Mouse (Mus musculus): ENCODE results near the gene N4bp2l2. TPM values are rescaled to one million over a fixed set of nuclear protein-coding genes. Genes with fewer than 3 reads are reported as not detected.
"Not testable (repeated sequence)": the region's sequence is repeated elsewhere in the genome, so short reads cannot be mapped to it uniquely, and the experiment has no call there.

The N4bp2l2 gene
- polyA plus RNA-seq, 1 experiment from 2014 or later, result 45.0 TPM

DNA sequence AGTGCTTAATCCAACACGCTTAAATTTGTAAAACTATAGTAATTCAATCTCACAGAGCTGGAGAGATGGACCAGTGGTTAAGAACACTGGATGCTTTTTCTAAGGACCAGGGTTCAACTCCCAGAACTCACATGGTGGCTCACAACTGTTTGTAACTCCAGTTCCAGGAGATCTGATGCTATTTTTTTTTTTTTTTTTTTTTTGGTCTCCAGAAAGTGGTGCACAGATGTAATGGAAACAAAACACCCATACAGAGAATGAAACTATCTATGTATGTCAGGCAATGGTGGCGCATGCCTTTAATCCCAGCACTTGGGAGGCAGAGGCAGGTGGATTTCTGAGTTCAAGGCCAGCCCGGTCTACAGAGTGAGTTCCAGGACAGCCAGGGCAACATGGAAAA, 5.7 kb downstream of the N4bp2l2 start:
- H3K9me3 ChIP-seq (ENCODE audit: control insufficient read depth, low read length); DNase-seq (ENCODE audit: low spot score); H3K4me1 ChIP-seq (replicated peaks; ENCODE audit: control insufficient read depth, insufficient read depth, low read length); H3K36me3 ChIP-seq (ENCODE audit: control insufficient read depth, insufficient read depth, low read length); H3K4me3 ChIP-seq (ENCODE audit: low read depth, low read length); ATAC-seq (ENCODE audit: low FRiP score); H3K27ac ChIP-seq (ENCODE audit: low read depth, low read length); H3K27me3 ChIP-seq (ENCODE audit: control insufficient read depth, insufficient read depth, low read length); H3K9ac ChIP-seq (ENCODE audit: low read depth, low read length); H3K4me2 ChIP-seq (replicated peaks; ENCODE audit: low read depth, low read length): not testable (repeated sequence)
- WGBS, result 98% methylated on average over 3 of the region's 3 CpGs

DNA sequence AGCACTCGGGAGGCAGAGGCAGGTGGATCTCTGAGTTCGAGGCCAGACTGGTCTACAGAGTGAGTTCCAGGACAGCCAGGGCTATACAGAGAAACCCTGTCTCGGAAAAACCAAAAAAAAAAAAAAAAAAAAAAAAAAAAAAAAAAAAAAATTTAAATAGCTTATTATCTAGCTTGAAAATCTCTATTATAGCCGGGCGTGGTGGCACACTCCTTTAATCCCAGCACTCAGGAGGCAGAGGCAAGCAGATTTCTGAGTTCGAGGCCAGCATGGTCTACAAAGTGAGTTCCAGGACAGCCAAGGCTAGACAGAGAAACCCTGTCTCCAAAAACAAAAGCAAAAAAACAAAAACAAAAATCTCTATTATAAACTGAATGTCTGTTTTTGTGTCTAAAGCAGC, 6.6 kb downstream of the N4bp2l2 start:
- not testable (repeated sequence) for DNase-seq (ENCODE audit: low spot score); H3K4me3 ChIP-seq (ENCODE audit: low read depth, low read length); ATAC-seq (ENCODE audit: low FRiP score); H3K4me2 ChIP-seq (replicated peaks; ENCODE audit: low read depth, low read length); H3K27me3 ChIP-seq (ENCODE audit: control insufficient read depth, insufficient read depth, low read length); H3K9me3 ChIP-seq (ENCODE audit: control insufficient read depth, low read length); H3K9ac ChIP-seq (ENCODE audit: low read depth, low read length); H3K36me3 ChIP-seq (ENCODE audit: control insufficient read depth, insufficient read depth, low read length); H3K4me1 ChIP-seq (replicated peaks; ENCODE audit: control insufficient read depth, insufficient read depth, low read length); H3K27ac ChIP-seq (ENCODE audit: low read depth, low read length)
- 97% methylated on average over 6 of the region's 6 CpGs for WGBS

DNA sequence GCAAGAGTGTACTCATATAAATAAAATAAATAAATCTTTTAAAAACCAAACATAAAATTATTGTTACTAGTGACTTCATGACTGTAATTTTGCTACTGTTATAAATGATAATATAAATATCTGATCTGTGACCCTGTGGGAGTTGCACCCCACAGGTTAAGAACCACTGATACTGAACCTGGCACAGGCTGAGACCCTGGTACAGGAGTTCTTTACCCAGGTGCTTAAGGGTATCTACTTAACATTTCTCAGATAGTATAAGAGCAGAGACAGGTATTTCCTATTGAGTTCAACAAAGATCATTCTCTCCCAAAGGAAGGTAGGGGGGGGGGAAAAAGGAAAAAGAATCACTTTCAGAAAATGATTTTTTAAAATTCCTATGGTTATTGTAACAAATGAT, 11.4 kb downstream of the N4bp2l2 start:
- Histone ChIP-seq H3K9ac (ENCODE audit: low read depth, low read length) (no peak overlapping the region), H3K4me1 (replicated peaks; ENCODE audit: control insufficient read depth, insufficient read depth, low read length) (no peaks in the 10 kb centered on the region), H3K27ac (ENCODE audit: low read depth, low read length) (no peak overlapping the region), H3K36me3 (ENCODE audit: control insufficient read depth, insufficient read depth, low read length) (no peaks in the 10 kb centered on the region), H3K9me3 (ENCODE audit: control insufficient read depth, low read length) (no peaks in the 10 kb centered on the region), H3K4me2 (replicated peaks; ENCODE audit: low read depth, low read length) (no peak overlapping the region), H3K27me3 (ENCODE audit: control insufficient read depth, insufficient read depth, low read length) (no peaks in the 10 kb centered on the region), H3K4me3 (ENCODE audit: low read depth, low read length) (no peak overlapping the region)
- no peak for ATAC-seq (ENCODE audit: low FRiP score)
- no peak for DNase-seq (ENCODE audit: low spot score)

DNA sequence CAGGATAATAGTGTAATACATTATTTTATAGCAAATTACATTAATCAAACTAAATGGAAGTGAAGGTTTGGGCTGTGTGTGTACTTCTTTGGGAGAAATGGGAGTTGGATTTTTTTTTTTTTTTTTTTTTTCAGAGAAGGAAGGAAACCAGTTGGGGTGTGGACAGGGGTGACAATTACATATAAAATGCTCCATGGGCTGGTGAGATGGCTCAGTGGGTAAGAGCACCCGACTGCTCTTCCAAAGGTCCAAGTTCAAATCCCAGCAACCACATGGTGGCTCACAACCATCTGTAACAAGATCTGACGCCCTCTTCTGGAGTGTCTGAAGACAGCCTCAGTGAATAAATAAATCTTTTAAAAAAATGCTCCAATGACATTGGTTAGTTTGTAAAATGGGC, 13.4 kb downstream of the N4bp2l2 start:
- DNase-seq (ENCODE audit: low spot score) (no peak), ATAC-seq (ENCODE audit: low FRiP score) (no peak)
- Histone ChIP-seq H3K4me2 (replicated peaks; ENCODE audit: low read depth, low read length) (no peak overlapping the region), H3K27ac (ENCODE audit: low read depth, low read length) (no peak overlapping the region), H3K27me3 (ENCODE audit: control insufficient read depth, insufficient read depth, low read length) (no peaks in the 10 kb centered on the region), H3K9ac (ENCODE audit: low read depth, low read length) (no peak overlapping the region), H3K4me1 (replicated peaks; ENCODE audit: control insufficient read depth, insufficient read depth, low read length) (no peaks in the 10 kb centered on the region), H3K36me3 (ENCODE audit: control insufficient read depth, insufficient read depth, low read length) (no peaks in the 10 kb centered on the region), H3K4me3 (ENCODE audit: low read depth, low read length) (no peak overlapping the region), H3K9me3 (ENCODE audit: control insufficient read depth, low read length) (no peaks in the 10 kb centered on the region)
- WGBS, result 89% methylated on average over 2 of the region's 2 CpGs

DNA sequence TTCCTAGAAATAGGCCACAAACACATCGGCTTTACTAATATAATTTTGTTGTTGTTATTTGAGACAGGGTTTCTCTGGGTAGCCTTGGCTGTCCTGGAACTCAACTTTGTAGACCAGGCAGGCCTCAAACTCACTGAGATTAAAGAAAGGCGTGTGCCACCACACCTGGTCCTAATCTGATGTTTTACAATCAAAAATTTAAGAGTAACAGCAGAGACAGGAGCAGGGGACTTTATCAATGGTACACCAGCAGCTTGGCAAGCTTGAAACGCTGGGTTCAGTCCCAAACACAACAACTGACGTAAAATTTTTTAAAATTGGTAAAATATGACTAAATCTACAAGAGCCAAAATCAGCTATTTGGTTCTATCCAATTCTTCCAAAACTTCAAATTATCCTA, 21.1 kb downstream of the N4bp2l2 start:
- ATAC-seq (ENCODE audit: low FRiP score) (no peak), DNase-seq (ENCODE audit: low spot score) (no peak)
- 89% methylated on average over 4 of the region's 4 CpGs for WGBS
- no peak overlapping the region for H3K4me2 ChIP-seq (replicated peaks; ENCODE audit: low read depth, low read length)
- no peaks in the 10 kb centered on the region for H3K27me3 ChIP-seq (ENCODE audit: control insufficient read depth, insufficient read depth, low read length)
- no peaks in the 10 kb centered on the region for H3K4me1 ChIP-seq (replicated peaks; ENCODE audit: control insufficient read depth, insufficient read depth, low read length)
- H3K9ac ChIP-seq (ENCODE audit: low read depth, low read length), result no peak overlapping the region
- H3K4me3 ChIP-seq (ENCODE audit: low read depth, low read length), result no peak overlapping the region
- H3K27ac ChIP-seq (ENCODE audit: low read depth, low read length), result no peak overlapping the region
- H3K36me3 ChIP-seq (ENCODE audit: control insufficient read depth, insufficient read depth, low read length), result no peaks in the 10 kb centered on the region
- H3K9me3 ChIP-seq (ENCODE audit: control insufficient read depth, low read length), result no peaks in the 10 kb centered on the region

DNA sequence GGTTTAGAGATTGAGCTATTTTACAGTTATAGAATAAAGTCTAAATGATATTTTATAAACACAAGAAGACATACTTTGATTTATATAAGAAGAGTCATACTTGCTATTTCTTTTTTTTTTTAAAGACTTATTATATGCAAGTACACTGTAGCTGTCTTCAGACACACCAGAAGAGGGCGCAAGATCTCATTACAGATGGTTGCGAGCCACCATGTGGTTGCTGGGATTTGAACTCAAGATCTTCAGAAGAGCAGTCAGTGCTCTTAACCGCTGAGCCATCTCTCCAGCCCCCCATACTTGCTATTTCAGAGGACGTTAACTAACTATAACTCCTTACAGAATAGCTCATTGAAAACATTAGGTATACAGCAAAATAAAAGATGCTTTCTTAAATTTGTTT, 22.6 kb downstream of the N4bp2l2 start:
- 96% methylated on average over 4 of the region's 4 CpGs for WGBS
- DNase-seq (ENCODE audit: low spot score); H3K9ac ChIP-seq (ENCODE audit: low read depth, low read length); H3K4me2 ChIP-seq (replicated peaks; ENCODE audit: low read depth, low read length); H3K36me3 ChIP-seq (ENCODE audit: control insufficient read depth, insufficient read depth, low read length); H3K4me1 ChIP-seq (replicated peaks; ENCODE audit: control insufficient read depth, insufficient read depth, low read length); H3K27me3 ChIP-seq (ENCODE audit: control insufficient read depth, insufficient read depth, low read length); H3K9me3 ChIP-seq (ENCODE audit: control insufficient read depth, low read length); H3K27ac ChIP-seq (ENCODE audit: low read depth, low read length); H3K4me3 ChIP-seq (ENCODE audit: low read depth, low read length); ATAC-seq (ENCODE audit: low FRiP score): not testable (repeated sequence)

DNA sequence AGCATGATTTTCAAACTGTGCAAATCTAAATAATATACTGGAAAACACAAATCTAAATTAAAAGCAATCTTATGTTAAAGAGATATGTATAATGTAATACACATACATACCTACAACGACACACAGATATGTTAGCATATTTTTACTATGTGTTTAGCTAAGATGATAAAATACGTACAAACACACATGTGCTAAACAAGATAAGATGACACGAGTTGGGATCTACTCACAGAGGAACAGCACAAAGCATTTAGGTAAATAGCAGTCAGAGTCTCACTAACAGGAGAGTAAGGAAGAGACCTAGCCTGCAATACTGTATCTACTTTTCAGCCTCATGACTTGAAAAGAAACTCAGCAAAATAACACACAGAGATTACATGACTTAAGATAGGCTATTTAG, 24.5 kb downstream of the N4bp2l2 start:
- Histone ChIP-seq H3K4me3 (ENCODE audit: low read depth, low read length) (no peak overlapping the region), H3K9ac (ENCODE audit: low read depth, low read length) (no peak overlapping the region), H3K9me3 (ENCODE audit: control insufficient read depth, low read length) (no peaks in the 10 kb centered on the region), H3K4me1 (replicated peaks; ENCODE audit: control insufficient read depth, insufficient read depth, low read length) (no peaks in the 10 kb centered on the region), H3K27ac (ENCODE audit: low read depth, low read length) (no peak overlapping the region), H3K36me3 (ENCODE audit: control insufficient read depth, insufficient read depth, low read length) (no peaks in the 10 kb centered on the region), H3K4me2 (replicated peaks; ENCODE audit: low read depth, low read length) (no peak overlapping the region), H3K27me3 (ENCODE audit: control insufficient read depth, insufficient read depth, low read length) (no peaks in the 10 kb centered on the region)
- no peak for ATAC-seq (ENCODE audit: low FRiP score)
- DNase-seq (ENCODE audit: low spot score), result no peak
- 90% methylated on average over 3 of the region's 3 CpGs for WGBS

DNA sequence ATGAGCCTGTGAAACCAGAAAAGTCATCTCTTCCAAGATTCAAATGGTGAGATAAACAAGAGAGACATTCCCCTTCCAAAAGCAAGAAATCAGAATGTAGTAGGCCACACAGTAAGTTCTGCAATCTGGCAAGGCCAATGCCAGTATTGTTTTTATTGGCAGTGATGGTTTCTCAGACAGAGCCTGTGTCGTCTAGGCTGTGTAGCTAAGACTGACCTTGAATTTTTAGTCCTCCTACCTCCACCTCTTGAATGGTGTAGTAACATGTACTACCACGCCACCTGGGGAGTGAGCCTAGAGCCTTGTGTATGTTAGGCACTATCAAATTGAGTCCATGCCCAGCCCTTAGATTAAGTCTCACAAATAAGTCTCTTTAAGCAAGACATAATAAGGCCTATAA, 36.3 kb downstream of the N4bp2l2 start:
- H3K27ac ChIP-seq (ENCODE audit: low read depth, low read length), result no peak overlapping the region
- no peaks in the 10 kb centered on the region for H3K4me1 ChIP-seq (replicated peaks; ENCODE audit: control insufficient read depth, insufficient read depth, low read length)
- no peak for ATAC-seq (ENCODE audit: low FRiP score)
- H3K9me3 ChIP-seq (ENCODE audit: control insufficient read depth, low read length), result no peaks in the 10 kb centered on the region
- H3K9ac ChIP-seq (ENCODE audit: low read depth, low read length), result no peak overlapping the region
- DNase-seq (ENCODE audit: low spot score), result no peak
- no peaks in the 10 kb centered on the region for H3K36me3 ChIP-seq (ENCODE audit: control insufficient read depth, insufficient read depth, low read length)
- no peaks in the 10 kb centered on the region for H3K27me3 ChIP-seq (ENCODE audit: control insufficient read depth, insufficient read depth, low read length)
- H3K4me3 ChIP-seq (ENCODE audit: low read depth, low read length), result no peak overlapping the region
- no peak overlapping the region for H3K4me2 ChIP-seq (replicated peaks; ENCODE audit: low read depth, low read length)
- WGBS, result 89% methylated on average over 2 of the region's 2 CpGs

DNA sequence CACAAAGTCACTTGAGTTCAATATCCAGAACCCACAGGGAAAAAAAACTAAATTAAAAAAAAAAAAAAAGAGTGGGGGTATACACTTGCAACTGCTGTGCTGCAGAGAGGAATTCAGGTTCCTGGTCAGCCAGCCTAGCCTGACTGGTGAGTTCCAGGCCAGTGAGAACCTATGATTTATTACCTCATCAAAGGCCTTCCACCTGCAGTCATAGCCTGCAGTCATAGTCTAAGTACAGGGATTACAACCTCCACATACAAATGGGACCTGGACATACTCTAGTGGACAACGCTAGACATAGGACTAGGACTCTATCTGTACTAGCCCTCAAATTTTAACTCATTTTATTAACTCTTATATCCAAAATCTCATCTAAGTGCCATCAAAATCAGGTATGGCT, 36.7 kb downstream of the N4bp2l2 start:
- DNase-seq (ENCODE audit: low spot score) (no peak), ATAC-seq (ENCODE audit: low FRiP score) (no peak)
- no peaks in the 10 kb centered on the region for H3K9me3 ChIP-seq (ENCODE audit: control insufficient read depth, low read length)
- 93% methylated on average over 1 of the region's 1 CpGs for WGBS
- no peak overlapping the region for H3K4me3 ChIP-seq (ENCODE audit: low read depth, low read length)
- no peaks in the 10 kb centered on the region for H3K4me1 ChIP-seq (replicated peaks; ENCODE audit: control insufficient read depth, insufficient read depth, low read length)
- no peaks in the 10 kb centered on the region for H3K27me3 ChIP-seq (ENCODE audit: control insufficient read depth, insufficient read depth, low read length)
- H3K36me3 ChIP-seq (ENCODE audit: control insufficient read depth, insufficient read depth, low read length), result no peaks in the 10 kb centered on the region
- no peak overlapping the region for H3K4me2 ChIP-seq (replicated peaks; ENCODE audit: low read depth, low read length)
- H3K9ac ChIP-seq (ENCODE audit: low read depth, low read length), result no peak overlapping the region
- no peak overlapping the region for H3K27ac ChIP-seq (ENCODE audit: low read depth, low read length)

Measured in hindbrain, embryonic 11.5 days (tissue).